Mouse (Mus musculus) kidney, adult 18-20 months (tissue): Measurements from ENCODE around the gene Ube2e2.
"Not testable (repeated sequence)": the region's sequence is repeated elsewhere in the genome, so short reads cannot be mapped to it uniquely, and the experiment has no call there.

Experiments used
- DNase-seq: peaks from one replicate; pipeline ENCODE4 v3.0.0; 2021

The Ube2e2 gene

DNA sequence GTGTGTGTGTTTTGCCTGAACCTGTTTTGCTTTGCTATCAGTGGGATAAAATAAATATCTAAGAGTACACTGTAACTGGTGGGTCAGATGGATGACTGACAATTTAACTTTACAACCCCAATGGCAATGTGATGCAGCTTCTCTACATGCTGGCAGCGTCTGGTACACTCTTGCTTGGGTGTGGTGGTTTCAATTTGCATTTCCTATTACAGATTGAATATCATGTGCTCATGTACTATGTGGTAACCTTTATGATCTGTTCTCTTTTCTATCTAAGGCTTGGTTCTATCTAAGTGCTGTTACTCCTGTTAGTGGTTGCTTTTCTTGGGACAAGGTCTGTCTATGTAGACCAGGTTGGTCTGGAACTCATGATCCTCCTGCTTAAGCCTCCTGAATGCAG lies 292.1 kb downstream of the Ube2e2 start:
- DNase-seq, result no peak

- DNase-seq, result no peak
These were observed 307.6 kb downstream of the Ube2e2 start for GRCm38 (mm10) chr14:18586239-18587034.

DNA sequence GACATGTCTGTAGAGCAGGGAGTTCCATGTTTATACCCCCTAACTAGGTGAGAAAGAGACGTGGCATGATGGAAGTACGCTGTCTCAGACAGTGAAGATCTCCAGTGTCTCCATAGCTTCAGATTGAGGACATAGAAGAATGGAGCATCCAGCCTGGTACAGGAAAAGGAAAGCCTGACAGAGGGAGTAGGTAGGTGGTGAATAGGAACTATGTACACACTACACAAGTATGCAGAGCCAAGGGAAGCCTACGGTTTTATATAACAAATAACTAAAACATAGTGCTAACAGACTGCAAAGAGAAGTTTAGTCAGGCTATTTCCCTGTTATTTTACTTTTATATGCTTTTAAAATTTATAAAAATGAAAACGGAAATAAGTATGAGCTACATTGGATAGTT lies 312.3 kb downstream of the Ube2e2 start:
- no peak for DNase-seq

DNA sequence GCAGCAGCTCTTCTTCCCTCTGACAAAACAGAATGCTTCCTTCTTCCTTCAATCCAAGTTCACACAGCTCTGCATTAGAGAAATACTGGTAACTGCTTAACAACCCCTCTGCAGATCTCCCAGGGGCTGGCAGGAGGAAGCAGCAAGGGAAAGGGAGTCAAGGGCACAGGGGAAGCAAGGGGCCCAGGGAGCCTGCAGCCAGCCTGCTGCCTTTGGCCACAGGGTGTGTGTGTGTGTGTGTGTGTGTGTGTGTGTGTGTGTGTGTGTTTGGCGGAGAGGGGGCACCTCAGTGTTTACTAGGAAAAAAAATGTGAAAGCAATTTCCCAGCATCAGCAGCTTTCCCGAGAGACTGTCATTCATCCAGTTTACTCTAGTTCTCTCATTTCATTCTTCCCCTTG lies 319.3 kb downstream of the Ube2e2 start:
- no peak for DNase-seq

DNA sequence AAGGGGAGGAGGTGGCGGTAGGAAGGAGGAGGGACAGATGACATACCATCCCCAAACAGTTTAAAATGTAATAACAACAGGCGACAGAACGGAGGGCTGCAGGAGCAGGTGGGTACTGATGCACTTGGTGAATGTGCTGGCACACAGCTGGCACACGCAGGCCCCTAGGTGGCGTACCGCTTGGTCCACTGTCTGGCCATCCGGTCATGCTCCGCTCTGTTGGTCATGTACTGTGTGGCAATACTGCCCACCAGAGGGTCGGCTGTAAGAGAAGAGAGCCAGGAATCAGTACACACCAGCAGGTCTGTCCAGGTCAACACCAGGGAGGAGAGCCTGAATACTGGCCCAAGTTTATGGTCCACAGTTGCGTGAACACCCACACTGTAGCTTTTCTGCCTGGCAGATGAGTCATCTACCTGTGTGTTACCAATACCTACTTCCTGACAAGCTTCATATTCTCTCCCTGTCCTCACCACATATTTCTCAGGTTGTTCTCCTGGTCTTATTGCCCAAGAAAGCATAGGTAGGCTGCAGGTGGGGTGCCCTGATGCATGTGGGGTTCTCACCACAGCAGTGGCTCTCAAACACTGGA lies 319.8 kb downstream of the Ube2e2 start:
- DNase-seq, result no peak

DNA sequence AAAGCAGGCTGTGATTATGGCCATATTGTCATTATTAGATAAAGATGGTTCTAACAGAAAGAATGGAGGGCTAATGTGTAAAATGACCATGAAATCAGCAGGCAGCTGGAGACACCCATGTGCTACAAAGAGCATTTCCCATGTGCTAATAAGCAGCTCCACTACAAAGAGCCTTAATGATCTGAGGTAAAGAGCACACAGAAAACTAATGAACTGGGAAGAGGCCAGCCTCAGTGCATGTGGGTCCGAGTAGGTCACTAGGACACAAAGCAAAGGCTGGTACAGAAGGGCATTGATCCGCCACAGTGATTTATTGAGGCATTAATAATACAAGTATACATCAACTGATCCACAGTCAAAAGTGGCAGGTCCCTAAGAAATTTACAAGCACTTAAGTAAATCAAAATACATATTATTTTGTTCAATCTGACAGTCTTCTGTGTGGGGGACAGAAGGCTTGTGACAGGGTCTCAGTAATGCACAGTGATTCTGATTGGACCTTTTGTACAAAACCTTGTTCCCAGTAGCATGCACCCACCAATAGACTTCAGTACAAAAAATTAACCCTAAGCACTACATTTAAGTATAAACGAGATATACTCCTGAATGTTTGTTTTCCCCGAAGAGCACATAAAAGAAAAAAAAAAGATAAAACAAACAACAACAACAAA lies 320.6 kb downstream of the Ube2e2 start:
- DNase-seq, result no peak

DNA sequence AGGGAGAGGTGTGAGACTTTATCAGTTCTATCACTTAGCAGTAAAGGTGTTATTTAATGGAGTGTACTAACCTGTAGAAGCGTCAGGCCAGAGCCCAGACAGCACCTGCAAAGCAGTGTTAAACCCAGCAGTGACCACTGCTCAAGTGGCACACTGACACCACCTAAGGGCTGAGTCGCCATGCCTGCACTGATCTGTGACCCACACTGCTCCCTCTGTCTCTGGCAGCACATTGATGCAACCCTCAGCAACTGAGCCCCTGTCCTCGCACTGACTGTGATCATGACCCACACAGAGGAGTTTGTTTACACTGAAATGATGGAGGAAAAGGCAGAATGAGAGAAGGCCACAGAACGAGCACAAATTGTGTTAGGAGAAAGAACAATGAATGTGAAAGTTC lies 321.2 kb downstream of the Ube2e2 start:
- no peak for DNase-seq

DNA sequence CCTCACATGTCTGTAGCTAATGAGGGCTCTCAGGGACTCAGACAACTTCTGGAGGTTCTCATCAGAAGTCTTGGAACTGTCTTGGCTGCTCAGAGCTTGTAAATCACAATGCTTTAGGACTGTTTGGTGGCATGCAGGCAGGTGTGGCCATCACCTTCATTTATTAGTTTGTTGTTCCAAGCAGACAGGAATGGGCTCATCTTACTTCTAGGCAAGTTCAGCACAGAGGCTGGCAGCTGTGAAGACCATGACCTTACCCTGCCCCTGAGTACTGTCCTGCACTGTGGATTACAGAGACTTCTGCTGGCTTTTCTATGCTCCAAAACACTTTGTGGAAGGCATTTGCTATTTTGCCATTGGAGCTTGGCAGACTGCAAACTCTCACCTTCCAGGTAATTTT lies 324.5 kb downstream of the Ube2e2 start:
- no peak for DNase-seq

DNA sequence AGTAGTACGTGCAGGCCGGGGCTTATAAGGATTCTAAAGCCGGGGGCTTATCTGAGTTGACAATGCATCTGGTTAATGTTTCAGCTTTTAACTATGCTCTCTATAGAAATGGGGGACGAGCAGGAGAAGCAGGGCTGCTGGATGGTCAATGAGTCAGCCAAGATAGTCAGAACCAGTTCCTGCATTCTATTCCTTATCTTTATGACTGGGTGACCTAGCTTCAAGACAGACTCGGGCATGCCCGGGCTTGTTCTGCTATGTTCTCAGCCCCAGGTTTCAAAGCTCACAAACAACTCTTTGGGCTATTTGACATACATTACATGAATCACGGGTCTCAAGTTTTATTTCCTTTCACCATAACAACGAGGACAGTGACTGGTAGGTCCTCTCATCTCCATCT lies 329.1 kb downstream of the Ube2e2 start:
- not testable (repeated sequence) for DNase-seq

GRCm38 (mm10) chr14:18555287-18555686 lies 338.8 kb downstream of the Ube2e2 start:
- DNase-seq, result no peak

DNA sequence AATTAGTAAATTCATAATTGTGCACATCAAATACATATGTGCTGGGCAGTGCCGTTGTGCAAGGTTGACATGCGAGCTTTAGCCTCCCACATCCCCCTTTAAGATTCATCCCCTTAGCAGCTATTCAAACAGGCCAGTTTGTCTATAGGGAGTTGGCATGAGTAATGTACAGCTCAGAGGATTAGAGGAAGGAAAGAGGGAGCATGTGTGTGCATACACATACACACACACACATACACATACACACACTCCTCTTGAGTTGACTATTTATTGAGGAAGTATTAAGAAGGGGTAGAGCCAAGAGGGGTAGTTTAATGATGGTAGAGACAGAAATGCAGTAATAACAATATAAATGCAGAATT lies 339.5 kb downstream of the Ube2e2 start:
- DNase-seq, result no peak

DNA sequence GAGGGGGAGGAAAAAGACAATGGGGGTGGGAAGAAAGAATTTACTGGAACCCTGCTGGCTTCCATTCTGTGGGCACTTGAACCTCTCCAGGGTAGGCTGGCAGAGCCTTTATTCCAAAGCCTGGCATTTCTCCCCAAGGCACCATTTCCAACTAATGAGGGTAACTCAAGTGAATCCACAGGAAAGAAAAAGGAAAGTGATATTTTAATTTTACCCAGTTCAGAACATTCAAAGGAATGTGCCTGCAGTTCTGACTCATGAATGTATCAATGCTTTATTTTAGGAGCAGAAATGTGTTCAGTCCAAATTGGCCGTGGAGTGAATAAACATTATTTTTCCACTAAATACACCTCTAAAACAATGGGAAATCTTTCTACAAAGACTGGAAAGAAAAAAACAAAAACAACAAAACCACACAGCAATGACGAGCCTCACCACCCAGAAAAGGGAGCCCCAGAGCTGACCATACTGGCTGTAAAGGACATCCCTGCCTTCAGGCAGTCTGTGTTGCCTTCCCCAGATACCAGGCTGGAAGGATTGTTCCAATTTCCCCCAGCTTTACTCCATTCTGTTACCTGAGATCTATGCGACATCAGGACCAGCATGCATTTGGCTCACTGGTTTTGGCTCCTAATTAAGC lies 340.0 kb downstream of the Ube2e2 start:
- no peak for DNase-seq

DNA sequence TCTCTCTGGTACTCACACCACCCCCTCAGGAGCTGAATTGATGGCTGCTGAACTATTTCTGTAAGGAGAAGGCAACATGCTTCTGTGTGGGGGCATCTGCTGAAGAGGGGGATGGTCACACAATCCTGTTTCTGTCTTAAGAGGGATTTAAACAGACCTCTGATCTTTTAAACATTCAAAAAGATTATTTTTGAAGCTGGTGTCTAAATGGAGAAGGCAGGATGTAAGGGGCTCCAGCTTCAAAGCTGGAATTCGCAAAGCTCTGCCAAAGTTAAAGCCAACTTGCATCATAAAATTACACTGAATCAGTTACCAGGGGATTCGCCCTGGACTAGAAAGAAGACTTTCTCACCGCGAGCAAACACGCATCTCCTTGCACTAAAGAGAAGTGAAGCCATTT lies 346.5 kb downstream of the Ube2e2 start:
- DNase-seq, result no peak

DNA sequence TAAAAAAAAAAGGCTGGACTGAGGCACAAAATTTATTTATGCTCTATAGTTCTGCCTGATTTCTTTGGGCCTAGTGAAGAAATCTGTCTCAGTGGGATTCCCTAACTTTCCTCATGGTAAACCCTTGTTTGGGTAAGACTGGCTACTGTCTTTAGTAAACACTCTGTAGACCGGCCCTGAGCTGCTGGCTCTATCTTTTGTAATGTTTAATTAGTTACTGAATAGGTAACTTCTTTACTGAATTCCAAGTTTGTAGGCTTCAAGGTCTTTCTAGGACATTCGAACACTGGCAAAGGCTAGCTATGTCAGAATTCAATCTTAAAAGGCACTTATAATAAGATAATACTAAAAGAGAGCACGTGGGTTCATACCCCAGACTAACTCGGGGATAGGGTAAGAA lies 355.0 kb downstream of the Ube2e2 start:
- DNase-seq, result not testable (repeated sequence)

DNA sequence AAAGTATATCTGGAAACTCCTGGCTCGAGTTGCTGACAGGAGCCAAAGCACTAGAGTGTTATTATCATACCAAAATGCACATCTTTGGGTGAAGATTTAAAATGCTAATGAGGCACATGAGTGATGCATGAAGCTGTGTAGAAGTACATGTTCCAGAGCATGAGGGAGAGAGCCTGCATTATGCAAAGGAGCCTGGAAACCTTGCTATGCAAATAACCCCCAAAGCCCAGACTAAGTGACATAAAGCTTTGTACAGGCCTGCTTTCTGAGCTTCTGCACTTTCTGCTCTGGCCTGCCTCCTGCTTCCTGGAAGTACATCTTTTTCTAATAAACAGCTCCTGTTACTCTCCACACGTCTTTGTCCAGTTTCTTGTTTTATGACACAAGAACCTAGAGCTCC lies 363.2 kb downstream of the Ube2e2 start:
- DNase-seq, result no peak

GRCm38 (mm10) chr14:18530496-18530895 lies 363.6 kb downstream of the Ube2e2 start:
- no peak for DNase-seq
